Mouse (Mus musculus): ENCODE measurements around the gene Wdr74.
A peak's percentile ranks its signal among the peaks of the same experiment; 100 is the strongest.
"Not testable (repeated sequence)": the region's sequence is repeated elsewhere in the genome, so short reads cannot be mapped to it uniquely, and the experiment has no call there.

Gene Wdr74

DNA sequence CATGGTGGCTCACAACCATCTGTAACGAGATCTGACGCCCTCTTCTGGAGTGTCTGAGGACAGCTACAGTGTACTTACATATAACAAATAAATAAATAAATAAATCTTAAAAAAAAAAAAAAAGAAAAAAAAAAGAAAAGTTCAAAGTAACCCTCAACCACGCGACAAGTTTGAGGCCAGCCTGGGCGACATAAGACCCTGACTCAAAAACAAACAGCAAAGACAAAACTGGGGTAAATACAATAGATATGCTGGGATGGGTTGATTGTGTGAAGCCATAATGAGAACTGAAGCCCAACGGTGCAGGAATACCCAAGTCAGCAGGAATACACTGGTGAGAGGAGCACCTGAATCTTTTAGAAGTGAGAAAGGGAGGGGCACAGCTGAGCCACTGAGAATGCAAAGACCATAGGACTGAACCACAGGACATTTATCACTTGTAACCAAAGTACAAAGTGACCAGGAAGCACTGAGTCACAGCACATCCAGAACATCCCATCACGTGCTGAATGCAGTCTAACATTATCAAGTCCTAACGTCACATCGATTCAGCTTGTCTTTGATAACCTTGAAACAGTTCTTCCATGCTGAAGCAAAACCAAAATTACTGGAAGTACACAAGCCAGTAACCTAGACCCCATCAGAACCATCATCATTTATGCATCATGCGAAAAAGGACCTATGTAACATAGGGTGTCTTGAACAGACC, 18.7 kb upstream of the Wdr74 start:
- DNase-seq: no peak

DNA sequence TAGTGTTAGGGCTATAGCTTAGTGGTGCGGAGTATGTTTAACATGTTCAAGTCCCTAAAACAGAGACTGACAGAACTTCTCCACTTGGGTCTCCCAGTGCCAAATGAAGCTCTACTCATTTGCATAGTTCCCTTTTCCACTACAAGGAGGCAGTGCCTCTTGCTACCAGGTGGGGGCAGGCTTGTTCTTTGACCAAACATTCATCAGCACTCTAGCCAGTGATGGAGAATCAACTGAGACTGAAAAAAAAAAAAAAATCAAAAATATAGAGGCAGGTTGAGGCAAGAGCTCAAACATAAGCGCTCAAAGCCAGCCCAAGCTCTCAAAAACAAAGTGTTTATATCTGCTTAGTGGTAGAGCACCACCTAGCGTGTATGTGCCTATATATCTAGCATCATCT, 17.3 kb upstream of the Wdr74 start:
- DNase-seq: no peak

DNA sequence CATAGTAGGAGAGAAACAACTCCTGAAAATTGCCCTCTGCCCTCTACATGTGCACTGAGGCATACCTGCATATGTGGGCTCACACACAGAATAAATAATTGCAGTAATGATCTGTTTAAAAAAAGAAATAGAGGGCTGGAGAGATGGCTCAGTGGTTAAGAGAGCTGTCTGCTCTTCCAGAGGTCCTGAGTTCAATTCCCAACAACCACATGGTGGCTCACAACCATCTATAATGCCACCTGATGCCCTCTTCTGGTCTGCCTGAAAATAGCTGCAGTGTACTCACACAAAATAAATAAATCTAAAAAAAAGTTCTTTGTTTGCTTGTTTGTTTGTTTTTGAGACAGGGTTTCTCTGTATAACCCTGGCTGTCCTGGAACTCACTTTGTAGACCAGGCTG, 16.6 kb upstream of the Wdr74 start:
- DNase-seq: not testable (repeated sequence)

DNA sequence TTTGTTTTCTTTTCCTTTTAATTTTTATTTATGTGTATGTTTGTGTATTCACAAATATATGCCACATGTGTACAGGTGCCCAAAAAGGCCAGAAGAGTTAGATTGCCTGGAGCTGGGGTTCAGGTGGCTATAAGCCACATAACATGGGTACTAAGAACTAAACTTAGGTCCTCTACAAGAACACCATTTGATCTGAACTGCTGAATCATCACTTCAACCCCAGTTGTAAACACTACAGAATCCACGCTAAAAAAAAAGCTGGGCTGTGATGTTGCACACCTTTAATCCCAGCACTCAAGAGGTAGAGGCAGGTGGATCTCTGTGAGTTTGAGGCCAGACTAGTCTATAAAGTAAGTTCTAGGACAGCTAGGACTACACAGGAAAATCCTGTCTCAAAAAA, 14.2 kb upstream of the Wdr74 start:
- no peak for DNase-seq

DNA sequence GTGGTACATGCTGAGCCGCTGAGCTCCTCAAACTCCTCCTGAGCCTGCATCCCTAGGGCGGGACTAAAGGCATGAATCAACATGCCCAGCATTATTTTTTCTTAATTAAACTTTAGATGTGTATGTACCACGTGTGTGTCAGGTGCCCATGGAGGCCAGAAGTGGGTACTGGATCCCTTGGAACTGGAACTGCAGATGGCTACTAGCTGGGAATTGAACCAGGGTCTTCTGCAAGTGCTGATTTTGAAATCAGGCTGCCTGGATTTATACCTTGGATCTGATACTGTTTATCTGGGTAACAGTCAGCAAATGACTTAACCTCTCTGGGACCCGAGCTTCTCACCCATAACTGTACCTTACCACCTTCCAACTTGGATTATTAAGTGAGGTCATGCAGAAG, 13.6 kb upstream of the Wdr74 start:
- no peak for DNase-seq

DNA sequence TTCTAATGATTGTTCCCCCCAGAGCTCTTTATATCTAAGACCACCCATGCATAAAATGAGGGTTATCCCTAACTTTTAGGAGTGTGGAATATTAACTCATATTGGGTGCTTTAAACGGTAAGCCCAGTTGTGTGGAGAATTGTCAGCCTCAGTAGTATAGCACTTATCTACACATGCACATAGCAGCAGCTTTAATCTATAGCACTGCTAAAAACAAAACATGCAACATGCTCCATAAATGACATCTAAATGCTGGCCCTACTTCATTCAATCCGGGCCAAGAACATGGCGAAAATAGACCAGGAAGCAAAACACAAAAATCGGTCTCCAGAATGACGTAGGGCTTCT, 13.1 kb upstream of the Wdr74 start:
- DNase-seq: no peak

DNA sequence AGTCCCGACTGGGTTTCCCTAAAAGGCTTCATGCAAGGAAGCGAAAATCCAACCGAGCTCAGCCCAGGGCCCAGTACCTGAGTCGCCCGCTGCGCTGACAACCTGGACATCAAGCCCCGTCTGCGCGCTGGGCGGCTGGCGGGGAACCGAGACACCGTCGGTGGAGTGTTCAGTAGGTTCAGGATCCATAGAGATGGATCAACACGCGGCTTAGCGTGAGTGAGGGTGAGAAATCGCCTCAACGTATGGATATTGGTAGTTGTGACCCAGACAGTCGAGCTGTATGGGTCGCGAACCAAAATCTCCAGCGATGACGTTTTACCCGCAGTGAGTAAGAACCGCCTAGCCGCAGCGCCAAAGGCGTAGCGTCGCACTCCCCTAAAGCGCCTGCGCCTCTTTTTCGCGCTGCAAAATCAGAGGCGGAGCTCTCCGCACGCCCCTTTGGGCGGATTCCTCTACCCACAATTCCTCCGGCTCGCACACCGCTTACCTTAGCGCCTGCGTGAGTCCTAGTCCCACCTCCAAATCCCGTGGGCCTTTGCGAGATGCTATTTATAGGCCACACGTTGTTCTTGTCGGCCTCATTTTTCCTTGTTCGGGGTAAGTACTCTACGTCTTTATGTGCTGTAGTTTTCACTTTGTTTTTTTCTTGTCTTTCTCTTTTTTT, 12.6 kb upstream of the Wdr74 start, which contains the start of gene Slc3a2:
Slc3a2 (minus strand) TSS at position 463 of the 667 bp plus-strand sequence.
- peak; percentile 96 for DNase-seq

DNA sequence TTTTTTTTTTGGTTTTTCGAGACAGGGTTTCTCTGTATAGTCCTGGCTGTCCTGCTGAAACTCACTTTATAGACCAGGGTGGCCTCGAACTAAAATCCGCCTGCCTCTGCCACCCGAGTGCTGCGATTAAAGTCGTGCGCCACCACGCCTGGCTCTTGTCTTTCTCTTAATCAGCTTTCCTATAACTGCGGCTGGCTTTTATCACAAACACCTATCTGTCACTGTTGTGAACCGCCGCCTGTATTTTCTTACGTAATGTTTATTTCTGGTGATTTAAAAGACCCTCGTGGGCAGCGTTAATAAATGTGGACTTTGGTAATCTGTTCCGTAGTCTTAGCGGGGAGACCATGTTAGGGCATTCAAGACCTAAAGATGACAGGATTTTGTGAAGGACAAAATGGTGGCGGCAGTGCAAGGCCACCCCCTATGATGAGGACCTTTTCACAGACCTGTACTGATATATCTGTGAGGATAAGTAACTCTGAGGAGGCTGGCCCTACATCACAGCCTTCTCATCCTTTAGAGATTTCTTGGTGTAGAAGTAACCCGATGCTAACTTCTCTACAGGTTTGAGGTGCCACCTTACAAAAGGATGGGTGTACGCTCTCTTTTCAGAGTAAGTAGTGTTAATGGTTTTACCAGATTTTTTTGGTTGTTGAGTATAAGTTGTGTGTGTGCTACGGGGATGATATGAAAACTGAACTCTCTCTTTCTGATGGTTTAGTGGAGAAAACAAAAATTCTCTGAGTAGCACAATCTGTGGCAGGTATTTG, 11.9 kb upstream of the Wdr74 start:
- DNase-seq: no peak

DNA sequence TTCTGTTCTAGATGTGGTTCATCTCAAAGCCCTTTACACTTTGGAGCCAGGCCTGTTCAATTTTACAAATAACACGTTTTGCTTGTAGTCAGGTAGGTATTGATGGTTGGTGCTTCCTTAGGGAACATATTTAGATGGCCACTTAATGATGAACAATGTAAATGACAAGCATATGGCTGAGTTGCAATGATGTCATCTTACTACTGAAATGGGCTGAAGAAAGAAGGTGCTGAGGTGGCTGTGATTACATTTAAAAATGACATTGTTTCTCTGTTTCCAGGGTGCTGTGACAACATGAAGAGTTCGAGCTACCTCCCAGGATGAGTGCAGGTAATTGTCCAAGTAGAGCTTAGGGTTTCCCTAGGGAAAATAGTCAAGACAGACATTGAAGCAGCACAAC, 11.2 kb upstream of the Wdr74 start:
- no peak for DNase-seq

DNA sequence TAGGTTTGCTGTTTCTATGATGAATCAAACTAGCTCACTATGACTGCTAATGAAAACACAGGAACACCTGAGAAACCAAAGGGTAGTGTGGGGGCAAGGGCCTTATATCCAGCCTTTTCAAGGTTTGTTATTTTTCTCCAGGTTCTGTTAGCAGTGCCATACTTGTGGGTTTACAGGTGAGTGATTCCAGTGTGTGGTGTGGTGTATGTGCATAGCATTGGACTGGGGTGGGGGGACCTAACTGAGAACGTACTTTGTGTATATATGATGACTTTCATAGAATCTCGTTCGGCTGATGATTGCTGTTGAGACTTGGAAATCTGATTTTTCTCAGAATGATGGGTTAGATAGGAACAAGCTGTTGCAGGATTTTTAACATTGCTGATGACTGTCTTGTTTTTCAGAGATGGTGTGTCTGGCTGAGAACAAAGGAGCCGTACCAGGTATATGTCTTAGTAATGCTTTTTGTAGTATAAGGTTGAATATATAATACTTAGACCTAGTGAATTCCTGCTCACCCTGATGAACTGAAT, 10.5 kb upstream of the Wdr74 start:
- DNase-seq: no peak

DNA sequence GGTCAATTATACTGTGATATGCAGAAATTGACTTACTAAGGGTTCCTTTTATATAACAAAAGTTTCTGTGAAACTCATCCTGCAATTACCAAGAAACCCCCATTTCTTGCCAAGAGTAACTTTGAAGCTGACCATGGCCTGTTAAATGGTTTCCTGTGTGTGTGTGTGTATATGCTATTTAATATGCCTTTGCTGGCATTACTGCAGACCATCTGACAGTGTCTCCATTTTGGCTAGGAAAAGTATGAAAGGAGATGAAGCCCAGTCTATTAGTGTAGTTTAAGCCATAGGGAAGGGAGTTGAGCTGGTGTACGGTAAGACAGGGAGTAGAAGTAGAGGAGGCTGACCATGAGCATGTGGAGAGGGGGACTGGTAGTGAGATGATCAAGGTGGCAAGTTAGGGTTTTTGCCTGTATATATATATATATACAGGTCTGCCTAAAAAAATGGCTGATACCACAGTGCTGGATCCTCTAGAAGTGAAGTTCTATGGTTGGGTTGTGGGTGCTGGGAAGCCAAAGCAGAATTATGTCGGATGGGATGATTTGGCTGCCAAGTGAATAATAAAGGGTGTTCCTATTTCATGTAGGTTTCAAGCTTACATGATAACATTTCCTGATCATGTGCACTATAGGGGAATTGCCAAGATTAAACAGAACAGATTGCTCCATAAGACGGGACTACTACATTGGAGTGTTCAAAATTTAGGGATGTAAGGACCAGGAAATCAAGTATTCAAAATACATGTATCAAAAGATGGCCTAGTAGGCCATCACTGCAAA, 8.8 kb upstream of the Wdr74 start:
- no peak for DNase-seq

DNA sequence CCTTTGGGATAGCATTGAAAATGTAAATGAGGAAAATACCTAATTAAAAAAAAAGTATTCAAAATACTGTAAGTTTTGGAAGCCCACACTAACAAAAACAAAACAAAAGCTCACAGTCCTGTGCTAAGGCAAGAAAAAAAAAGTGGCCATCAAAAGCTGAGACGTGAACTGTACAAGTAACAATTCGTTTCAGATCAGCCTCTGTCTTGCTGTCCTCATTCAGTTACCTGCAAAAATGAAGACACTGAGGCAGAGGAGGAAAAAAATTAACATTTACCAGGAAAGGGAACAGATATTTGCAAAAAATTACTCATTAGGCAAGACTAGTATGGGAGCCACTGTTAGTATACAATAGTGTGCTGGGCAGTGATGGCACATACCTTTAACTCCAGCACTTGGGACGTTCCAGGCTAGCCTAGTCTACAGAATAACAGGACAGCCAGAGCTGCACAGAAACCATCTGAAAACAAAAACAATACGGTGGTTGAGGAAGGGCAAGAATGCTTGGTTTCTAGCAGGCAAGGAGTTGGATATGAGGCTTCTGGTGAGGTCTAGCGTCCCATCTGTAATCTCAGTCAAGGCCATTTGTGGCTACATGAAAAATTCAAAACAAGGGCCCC, 8.0 kb upstream of the Wdr74 start:
- DNase-seq: no peak

DNA sequence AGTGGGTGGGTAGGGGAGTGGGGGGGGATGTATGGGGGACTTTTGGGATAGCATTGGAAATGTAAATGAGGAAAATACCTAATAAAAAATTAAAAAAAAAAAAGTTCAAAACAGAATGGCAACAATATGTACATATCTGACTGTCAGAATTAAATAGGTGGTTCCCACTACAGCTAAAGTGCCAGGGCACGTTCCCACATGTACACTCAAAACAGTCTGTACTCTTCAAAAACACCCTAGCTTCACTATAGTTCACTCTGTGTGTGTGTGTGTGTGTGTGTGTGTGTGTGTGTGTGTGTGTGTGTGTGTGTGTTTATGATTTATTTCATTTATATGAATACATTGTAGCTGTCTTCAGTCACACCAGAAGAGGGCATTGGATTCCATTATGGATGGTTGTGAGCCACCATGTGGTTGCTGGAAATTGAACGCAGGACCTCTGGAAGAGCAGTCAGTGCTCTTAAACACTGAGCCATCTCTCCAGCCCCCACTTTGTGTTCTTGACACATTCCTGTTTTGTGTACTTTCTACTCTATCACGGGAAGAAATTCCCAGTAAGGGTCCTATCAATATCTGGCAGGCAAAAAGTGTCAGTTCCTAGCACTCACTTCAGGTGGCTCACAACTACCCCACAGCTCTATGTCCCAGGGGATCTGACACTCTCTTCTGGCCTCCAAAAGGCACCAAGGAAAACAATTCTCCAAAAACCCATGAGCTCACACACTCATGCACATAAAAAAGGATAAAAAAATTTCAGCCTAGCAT, 7.1 kb upstream of the Wdr74 start:
- not testable (repeated sequence) for DNase-seq

DNA sequence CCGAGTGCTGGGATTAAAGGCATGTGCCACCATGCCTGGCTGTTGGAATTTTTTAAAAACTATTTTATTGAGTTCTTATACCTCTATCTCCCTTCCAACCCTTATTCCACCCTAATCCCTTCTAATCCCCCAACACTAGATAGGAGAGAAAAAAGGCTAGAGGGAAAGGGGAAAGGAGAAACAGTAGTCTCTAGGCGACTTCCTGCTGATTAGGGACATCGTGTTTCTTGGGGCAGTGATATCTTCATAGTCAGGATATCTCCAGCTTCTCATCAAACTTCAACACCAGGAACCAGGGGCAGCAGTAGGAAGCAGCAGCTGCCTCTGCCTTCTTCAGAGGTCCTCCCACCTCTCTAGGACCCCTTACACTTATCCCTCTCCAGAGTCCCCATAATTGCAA, 1.3 kb upstream of the Wdr74 start:
- DNase-seq: no peak

DNA sequence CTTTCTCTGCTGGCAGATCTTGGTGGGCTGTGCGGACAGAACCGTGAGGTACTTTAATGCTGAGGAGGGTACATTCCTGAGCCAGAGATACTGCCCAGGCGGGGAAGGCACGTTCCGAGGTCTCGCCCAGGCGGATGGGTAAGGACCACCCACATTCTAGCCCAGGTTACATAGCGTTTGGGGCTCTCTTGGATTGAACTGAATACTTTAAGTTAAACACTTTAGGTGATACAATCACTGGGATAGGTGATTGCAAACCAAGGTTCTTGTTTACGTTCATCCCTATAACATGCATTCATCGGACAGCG, 487 bp downstream of the Wdr74 start:
- no peak for DNase-seq

DNA sequence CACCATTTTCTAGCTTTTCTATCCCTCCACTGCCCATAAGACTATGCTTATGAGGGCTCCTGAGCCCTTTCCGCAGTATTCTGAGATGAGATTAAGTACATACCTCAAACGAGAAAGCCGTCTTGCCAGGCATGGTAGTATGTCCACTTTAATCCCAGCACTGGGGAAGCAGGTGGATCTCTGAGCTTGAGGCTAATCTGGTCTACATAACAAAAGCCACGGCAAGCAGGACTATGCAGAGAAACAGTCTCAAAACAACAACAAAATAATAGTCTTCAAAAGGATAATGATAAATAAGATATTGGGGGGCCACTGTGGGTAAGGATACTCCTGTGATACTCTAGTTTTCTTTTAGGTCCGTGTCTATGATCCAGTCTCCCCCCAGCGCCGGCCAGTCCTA, 3.3 kb downstream of the Wdr74 start:
- DNase-seq: no peak

DNA sequence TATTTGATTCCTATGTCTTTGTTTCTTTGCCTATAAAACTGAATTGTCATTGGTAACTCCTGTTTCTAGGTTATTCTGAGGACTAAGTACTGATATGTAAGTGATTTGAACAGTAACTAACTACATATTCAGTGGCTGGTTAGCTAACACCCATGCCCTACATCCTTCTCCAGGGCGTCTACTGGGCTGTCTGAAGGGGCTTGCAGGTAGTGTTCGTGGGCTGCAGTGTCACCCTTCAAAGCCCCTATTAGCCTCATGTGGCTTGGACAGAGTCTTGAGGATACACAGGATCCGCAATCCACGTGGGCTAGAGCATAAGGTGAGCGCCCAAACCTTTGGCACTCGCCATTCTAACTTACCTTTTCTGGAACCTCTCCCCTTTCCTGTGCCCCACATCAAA, 4.0 kb downstream of the Wdr74 start:
- no peak for DNase-seq

DNA sequence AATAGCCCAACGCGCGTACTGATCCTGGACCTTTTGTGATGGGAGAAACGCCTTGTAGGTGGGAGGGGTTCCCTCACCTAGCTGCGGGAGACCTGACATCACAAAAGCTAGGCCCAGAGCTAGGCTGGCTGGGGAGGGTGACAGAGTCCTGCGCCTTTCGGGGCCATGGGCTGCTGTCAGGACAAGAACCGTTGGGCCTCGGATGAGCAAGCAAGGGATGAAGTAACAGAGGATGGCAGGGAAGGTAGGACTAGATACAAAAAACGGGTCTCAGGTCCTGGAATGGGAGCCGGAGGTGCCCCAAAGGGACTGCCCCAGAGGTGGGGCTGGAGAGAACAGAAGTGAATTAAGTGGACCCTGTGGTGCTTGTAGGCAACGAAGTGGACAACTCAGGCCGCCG, 5.0 kb downstream of the Wdr74 start, which contains the start of gene 1700092M07Rik:
1700092M07Rik (plus strand) TSS at position 116 of the 400 bp plus-strand sequence.
- DNase-seq: peak; percentile 52

DNA sequence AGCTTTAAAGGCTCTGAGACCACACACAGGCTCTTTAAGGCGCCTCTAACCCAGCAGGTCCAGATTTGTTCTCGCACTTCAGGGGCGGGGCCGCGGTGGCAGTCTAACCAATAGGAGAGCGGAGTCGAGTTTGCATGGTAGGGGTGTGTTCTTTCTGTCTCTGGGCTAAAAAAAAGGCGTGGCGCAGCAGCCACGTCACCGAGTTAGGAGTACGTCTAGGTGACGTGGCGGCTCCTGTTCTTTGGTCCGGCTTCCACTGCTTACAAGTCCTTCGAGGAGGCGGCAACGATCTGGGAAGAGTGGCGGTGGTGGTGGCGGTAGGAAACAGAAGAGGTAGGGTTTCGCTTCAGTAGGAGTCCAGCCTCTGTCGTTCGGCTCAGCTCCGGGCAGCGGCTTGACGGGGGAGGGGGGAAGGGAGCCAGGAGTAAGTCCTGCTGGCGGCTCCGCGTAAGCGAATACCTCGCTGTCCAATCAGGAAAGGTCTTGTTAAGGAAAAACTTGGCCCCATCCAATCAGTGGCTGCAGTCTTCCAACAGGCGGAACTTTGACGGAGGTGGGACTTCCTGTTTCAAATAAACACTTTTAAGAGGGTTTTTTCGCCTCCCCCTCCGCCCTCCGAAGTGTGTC, 5.7 kb downstream of the Wdr74 start, which contains the start of gene Stx5a:
Stx5a (plus strand) TSS at position 171 of the 627 bp plus-strand sequence.
- DNase-seq: peak; percentile 93

DNA sequence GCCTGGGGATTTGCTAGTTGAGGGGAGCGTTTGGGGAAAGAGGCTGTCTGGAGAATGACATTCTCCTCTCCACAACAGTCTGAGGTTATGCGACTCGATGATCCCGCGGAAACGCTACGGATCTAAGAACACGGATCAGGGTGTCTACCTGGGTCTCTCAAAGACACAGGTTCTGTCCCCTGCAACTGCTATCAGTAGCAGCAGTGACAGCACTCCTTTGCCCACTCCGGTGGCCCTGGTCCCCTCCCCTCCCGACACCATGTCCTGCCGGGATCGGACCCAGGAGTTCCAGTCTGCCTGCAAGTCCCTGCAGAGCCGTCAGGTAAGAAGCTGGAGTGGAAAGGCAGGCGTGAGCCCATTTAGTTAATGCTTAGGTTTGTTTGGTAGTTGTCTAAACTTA, 6.5 kb downstream of the Wdr74 start:
- DNase-seq: no peak

DNA sequence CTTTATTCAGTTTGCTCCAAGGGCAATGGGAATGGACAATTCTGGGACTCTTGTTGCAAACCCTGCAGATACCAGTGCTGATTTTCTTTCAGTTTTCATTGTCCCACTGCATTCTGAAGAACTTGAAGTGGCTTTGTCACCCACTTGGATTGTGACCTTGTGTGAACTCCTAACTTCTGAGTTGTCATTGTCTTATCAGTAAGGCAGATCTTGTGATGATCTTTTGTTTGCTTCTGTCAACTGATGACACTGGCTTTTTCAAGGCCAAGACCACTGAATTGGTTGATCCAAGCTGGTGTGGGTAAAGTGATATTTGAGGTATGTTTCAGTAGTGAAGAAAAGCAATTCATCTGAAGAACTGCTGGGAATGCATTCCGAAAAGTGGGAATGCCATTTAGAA, 9.8 kb downstream of the Wdr74 start:
- DNase-seq: no peak

All from cerebellum, adult 11 months (tissue).